Mouse (Mus musculus): ENCODE data around the gene H2-T23. TPM values are rescaled to one million over a fixed set of nuclear protein-coding genes. Genes with fewer than 3 reads are reported as not detected.
"Not testable (repeated sequence)": the region's sequence is repeated elsewhere in the genome, so short reads cannot be mapped to it uniquely, and the experiment has no call there.

Gene H2-T23
- total and polyA plus RNA-seq, 3 experiments: 9.8 to 21.6 (median 11.3) TPM

DNA sequence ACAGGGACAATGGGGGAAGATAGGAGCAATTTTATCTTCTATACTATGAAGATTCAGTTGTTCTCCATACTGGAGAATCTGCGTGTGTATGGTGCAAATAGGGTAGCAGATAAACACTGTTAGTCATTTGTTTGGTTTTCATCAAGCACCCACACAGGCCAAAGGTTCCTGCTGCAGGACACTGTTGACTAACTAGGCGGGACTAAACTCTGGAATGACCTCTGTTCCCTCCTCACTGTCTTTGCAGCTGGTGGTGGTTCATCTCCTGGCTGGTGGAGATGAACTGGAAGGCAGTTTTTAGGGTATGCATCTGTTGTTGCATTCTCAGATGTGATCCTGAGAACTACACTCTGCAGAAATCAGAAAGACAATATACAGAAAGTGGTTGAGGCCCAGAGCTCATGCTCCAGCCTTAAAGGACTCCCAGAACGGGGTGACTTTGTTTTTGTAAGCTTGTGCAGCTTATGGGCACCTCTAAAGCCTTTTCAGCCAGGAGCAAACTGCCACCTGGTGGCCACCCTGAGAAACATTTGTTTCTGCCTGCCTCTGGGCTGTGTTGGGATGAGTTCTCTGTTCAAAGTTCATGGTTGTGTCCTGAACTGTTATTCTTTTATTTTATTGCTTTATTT lies 2.5 kb upstream of the H2-T23 start:
- H3K4me1 ChIP-seq (ENCODE audit: insufficient read depth, low read depth, low read length): peaks cover 28% of the 10 kb centered on the region
- H3K4me3 ChIP-seq (ENCODE audit: low read depth, low read length); ATAC-seq (ENCODE audit: extremely low read depth, insufficient number of reproducible peaks, low FRiP score, poor library complexity, severe bottlenecking); DNase-seq (ENCODE audit: low spot score); H3K9me3 ChIP-seq (replicated peaks); H3K27me3 ChIP-seq (ENCODE audit: insufficient read depth, low read length): not testable (repeated sequence)
- peaks cover 29% of the 10 kb centered on the region for H3K36me3 ChIP-seq (replicated peaks)

DNA sequence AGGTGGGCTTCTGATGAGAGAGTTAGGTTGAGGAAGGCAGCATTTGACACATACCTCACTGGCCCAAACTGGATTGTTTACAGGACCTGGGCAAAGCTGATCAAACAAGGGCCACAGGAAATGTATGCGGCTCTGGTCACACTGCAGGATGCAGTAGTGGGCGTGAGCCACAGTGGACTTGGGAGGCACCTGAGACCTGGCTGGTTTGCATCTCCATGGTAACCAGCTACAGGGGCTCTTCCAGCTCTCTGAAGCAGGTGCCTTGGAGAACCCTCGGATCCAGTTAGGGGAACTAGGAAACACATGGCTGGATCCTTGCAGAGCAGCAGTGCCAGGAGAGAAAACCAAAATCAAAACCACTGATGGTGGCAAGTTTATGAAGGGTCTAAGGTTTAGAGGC lies 1.9 kb upstream of the H2-T23 start:
- Histone ChIP-seq H3K36me3 (replicated peaks) (peaks cover 28% of the 10 kb centered on the region), H3K4me1 (ENCODE audit: insufficient read depth, low read depth, low read length) (peaks cover 30% of the 10 kb centered on the region)
- not testable (repeated sequence) for ATAC-seq (ENCODE audit: extremely low read depth, insufficient number of reproducible peaks, low FRiP score, poor library complexity, severe bottlenecking); H3K4me3 ChIP-seq (ENCODE audit: low read depth, low read length); H3K27me3 ChIP-seq (ENCODE audit: insufficient read depth, low read length); DNase-seq (ENCODE audit: low spot score); H3K9me3 ChIP-seq (replicated peaks)

DNA sequence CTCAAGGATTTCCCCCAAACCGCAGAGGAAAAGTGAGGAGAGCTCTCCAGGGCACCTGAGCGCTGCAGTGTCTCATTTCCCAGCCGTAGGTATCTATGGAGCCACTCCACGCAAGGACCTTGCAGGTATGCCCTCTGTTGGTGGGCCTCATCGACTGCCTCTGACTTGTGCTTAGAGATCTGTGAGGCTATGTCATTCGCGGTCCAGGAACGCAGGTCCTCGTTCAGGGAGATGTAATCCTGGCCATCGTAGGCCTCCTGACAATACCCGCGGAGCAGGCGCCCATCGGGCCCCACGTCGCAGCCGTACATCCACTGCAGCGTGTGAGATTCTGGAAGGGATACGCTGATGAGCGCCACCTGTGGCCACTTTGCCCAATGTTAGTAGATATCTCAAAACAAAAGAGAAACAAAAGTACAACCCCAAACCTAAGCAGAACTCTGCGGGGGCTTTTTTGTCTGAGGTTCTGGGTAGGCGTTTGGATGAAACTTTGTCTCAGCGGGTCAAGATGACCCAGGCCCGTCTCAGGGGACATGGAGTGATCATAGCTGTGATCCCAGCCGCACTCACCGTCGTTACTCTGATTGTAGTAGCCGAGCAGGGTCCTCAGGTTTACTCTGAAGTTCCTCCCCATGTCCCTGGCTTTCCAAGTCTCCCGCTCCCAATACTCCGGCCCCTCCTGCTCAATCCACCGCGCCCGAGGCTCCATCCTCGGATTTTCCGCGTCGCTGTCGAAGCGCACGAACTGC lies 898 bp downstream of the H2-T23 start:
- Histone ChIP-seq H3K36me3 (replicated peaks) (peaks cover 34% of the 10 kb centered on the region), H3K4me3 (ENCODE audit: low read depth, low read length) (peak overlapping the region; percentile 71), H3K4me1 (ENCODE audit: insufficient read depth, low read depth, low read length) (peaks cover 42% of the 10 kb centered on the region)
- peak; percentile 43; the same call in 1 of the 2 replicates for ATAC-seq (ENCODE audit: extremely low read depth, insufficient number of reproducible peaks, low FRiP score, poor library complexity, severe bottlenecking)
- not testable (repeated sequence) for H3K9me3 ChIP-seq (replicated peaks); H3K27me3 ChIP-seq (ENCODE audit: insufficient read depth, low read length); DNase-seq (ENCODE audit: low spot score)

DNA sequence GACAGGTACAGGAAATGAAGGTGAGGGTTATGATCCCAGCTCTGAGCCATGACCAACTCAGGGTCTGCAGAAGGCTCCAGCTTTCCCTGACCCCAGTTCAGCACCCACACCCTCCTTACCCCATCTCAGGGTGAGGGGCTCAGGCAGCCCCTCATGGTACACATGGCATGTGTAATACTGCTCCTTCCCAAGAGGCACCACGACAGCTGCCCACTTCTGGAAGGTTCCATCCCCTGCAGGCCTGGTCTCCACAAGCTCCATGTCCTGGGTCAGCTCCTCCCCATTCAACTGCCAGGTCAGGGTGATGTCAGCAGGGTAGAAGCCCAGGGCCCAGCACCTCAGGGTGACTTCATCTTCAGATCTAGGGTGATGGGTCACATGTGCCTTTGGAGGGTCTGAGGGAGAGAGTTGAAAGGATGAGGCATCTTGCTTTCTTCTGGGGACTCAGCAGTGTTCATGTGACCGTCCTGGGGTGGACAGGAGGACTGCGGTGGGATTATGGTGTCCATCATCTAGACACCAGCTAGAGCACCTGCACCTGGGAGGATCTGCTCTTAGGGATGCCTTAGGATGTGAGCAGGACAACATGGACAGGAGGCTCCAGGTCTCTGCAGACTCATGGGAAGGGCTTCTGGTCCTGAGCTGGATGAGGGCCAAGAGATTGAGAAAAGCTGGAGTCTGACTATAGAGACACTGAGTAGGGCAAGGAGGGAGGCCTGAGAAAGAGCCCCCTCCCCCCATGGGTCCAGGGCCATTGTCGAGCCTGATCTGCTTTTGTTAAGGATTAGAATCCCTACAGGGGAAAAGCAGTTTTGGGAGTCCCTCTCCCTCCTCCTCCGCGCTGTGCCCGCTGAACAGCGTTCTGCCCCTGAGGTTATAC lies 1.7 kb downstream of the H2-T23 start:
- H3K9me3 ChIP-seq (replicated peaks): peaks cover 11% of the 10 kb centered on the region
- DNase-seq (ENCODE audit: low spot score); H3K27me3 ChIP-seq (ENCODE audit: insufficient read depth, low read length); ATAC-seq (ENCODE audit: extremely low read depth, insufficient number of reproducible peaks, low FRiP score, poor library complexity, severe bottlenecking): not testable (repeated sequence)
- H3K4me3 ChIP-seq (ENCODE audit: low read depth, low read length): peak overlapping the region; percentile 71; the same call in 1 of the 2 replicates
- H3K36me3 ChIP-seq (replicated peaks): peaks cover 42% of the 10 kb centered on the region
- H3K4me1 ChIP-seq (ENCODE audit: insufficient read depth, low read depth, low read length): peaks cover 42% of the 10 kb centered on the region

DNA sequence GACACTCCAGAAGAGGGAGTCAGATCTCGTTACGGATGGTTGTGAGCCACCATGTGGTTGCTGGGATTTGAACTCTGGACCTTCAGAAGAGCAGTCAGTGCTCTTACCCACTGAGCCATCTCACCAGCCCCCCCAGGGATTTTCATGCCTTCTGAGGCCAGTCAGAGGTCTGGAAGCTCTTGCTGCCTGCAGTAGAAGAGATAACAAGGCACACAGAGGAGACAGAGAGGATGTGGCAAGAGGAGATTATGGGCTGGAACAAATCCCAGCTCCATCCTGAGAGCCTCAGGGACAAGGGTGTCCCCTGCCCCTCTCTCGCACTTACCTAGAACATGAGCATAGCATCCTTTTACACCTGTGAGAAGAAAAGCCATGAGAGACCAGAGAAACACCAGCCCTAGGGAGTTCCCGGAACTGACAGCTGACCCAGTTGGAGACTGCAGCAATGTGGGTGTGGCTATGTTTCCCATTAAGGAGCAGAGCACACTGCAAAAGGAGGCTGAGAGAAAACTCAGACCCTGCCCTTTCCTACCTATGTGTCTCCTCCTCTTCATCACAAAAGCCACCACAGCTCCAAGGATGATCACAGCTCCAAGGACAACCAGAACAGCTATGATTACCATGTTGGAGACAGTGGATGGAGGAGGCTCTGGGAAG lies 2.5 kb downstream of the H2-T23 start:
- TF ChIP-seq TAL1 (conservative IDR thresholded peaks at IDR 0.05; ENCODE audit: low read depth, low read length): 0 out of 2 replicates have a peak, but pooled peaks have one; percentile 10
- ATAC-seq (ENCODE audit: extremely low read depth, insufficient number of reproducible peaks, low FRiP score, poor library complexity, severe bottlenecking): peak; percentile 37; the same call in 1 of the 2 replicates
- DNase-seq (ENCODE audit: low spot score): not testable (repeated sequence)

DNA sequence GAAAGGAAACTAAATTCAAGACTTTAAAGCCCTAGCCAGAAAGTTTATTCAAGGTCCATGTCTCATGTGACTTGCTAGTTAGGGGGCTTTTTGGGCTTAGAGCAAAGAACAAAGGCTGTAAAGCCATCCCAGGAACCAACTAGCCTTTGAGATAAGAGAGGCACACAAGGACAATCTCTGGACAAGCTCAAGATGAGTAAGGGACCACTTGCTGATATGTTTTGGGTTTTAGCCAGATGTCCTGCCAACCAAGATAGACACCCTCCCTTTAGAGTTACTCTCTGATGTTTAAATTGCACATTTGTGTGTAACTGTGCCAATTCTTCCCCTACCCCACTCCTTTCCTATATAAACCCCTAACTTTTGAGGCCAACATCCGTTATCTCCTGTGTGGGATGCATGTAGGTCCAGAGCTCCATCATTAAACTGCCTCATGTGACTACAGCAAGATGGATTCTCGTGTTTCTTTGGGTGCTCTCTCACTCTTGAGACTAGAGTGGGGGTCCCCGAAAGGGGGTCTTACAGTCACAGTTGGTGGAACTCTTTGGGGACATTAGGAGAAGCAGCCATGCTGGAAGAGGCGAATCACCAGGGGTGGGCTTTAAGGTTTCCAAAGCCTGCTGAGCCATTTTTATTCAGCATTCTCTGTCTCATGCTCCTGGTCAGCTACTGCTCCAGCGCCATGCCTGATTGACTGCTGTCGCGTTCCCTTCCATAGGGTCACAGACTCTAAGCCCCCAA lies 3.6 kb downstream of the H2-T23 start:
- peaks cover 16% of the 10 kb centered on the region for H3K9me3 ChIP-seq (replicated peaks)
- no peaks in the 10 kb centered on the region for H3K27me3 ChIP-seq (ENCODE audit: insufficient read depth, low read length)
- no peak for TF ChIP-seq GATA2 (IDR thresholded peaks at IDR 0.05; ENCODE audit: borderline replicate concordance, low read depth, low read length)
- TF ChIP-seq POLR2AphosphoS5 (IDR thresholded peaks at IDR 0.05; ENCODE audit: insufficient replicate concordance, low read depth, low read length): no peak
- TF ChIP-seq TAL1 (conservative IDR thresholded peaks at IDR 0.05; ENCODE audit: low read depth, low read length): no peak
- no peak for TF ChIP-seq CTCF (IDR thresholded peaks at IDR 0.05; ENCODE audit: low read depth, low read length)
- no peak for TF ChIP-seq GATA1 (IDR thresholded peaks at IDR 0.05; ENCODE audit: borderline replicate concordance, low read length)
- DNase-seq (ENCODE audit: low spot score) (no peak), ATAC-seq (ENCODE audit: extremely low read depth, insufficient number of reproducible peaks, low FRiP score, poor library complexity, severe bottlenecking) (no peak)
- H3K36me3 ChIP-seq (replicated peaks): peaks cover 53% of the 10 kb centered on the region
- H3K4me1 ChIP-seq (ENCODE audit: insufficient read depth, low read depth, low read length): peaks cover 49% of the 10 kb centered on the region
- no peak overlapping the region for H3K4me3 ChIP-seq (ENCODE audit: low read depth, low read length)

More for the DNA sequence above, 2.5 kb downstream of the H2-T23 start:
- peaks cover 43% of the 10 kb centered on the region for H3K4me1 ChIP-seq (ENCODE audit: insufficient read depth, low read depth, low read length)
- not testable (repeated sequence) for H3K4me3 ChIP-seq (ENCODE audit: low read depth, low read length); H3K27me3 ChIP-seq (ENCODE audit: insufficient read depth, low read length)
- peaks cover 47% of the 10 kb centered on the region for H3K36me3 ChIP-seq (replicated peaks)
- H3K9me3 ChIP-seq (replicated peaks): peaks cover 15% of the 10 kb centered on the region

Measured in G1E (cell line).